Comparison of ENCODE assay signal across 27 mouse cellular contexts in the genomic region with DNA sequence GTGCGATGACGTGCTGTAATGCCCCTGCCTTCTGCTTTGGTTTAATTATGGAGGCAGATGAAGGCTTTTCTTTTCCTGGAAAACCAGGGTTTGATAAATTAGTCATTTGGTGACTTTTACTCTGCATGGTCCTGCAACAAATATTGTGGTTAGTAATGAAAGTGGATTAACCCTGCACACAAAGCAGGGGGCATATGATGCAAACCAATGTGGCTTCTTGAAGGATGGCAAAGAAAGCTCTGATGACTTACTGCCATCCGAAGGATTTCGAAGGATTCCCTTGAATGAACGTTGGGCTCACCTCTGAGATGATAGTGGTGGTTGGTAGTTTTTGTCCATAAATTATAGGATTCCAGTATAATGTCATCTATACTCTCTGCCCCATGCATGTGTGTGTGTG.
"Had no signal": no experiment of that assay in that cellular context is flagged by ENCODE, and none has a peak within 500 bp of the region (broad histone marks: within the 10 kb centered on the region; RNA-seq: fewer than 3 reads in every experiment).

No protein-coding gene starts in this region.

- H3K4me1 ChIP-seq: embryonic facial prominence, embryonic 15.5 days had no signal

- H3K27me3 ChIP-seq: embryonic facial prominence, embryonic 12.5 days; embryonic facial prominence, embryonic 13.5 days; embryonic facial prominence, embryonic 15.5 days; forebrain, embryonic 12.5 days; forebrain, embryonic 13.5 days; forebrain, embryonic 15.5 days had no signal

- DNase-seq: cerebellum, adult 8-10 months; cerebellum, adult 9-10 months; cerebellum, adult 9-11 months; cerebellum, postnatal 10 days; cerebellum, postnatal 14 days; cerebellum, postnatal 25 days; cerebellum, postnatal 36 days; embryo, embryonic 11 days; forebrain, postnatal 0 days; gastrocnemius, adult 2 months; gastrocnemius, postnatal 10 days; gastrocnemius, postnatal 14 days; gastrocnemius, postnatal 25 days; gastrocnemius, postnatal 36 days; heart, adult 18-20 months; heart, adult 2 months had no signal

- H3K4me3 ChIP-seq: embryonic facial prominence, embryonic 10.5 days; embryonic facial prominence, embryonic 12.5 days; embryonic facial prominence, embryonic 13.5 days; embryonic facial prominence, embryonic 15.5 days; erythroblast, embryonic 14.5 days; forebrain, embryonic 10.5 days; forebrain, embryonic 12.5 days; forebrain, embryonic 13.5 days; forebrain, embryonic 15.5 days; gastrocnemius, adult 2 months; heart, adult 2 months had no signal

- ATAC-seq: forebrain, embryonic 13.5 days; forebrain, embryonic 14.5 days; forebrain, embryonic 15.5 days; forebrain, embryonic 16.5 days; forebrain, postnatal 0 days had no signal

- H3K9me3 ChIP-seq: embryonic facial prominence, embryonic 10.5 days; embryonic facial prominence, embryonic 12.5 days; embryonic facial prominence, embryonic 13.5 days; embryonic facial prominence, embryonic 15.5 days; forebrain, embryonic 10.5 days; forebrain, embryonic 12.5 days; forebrain, embryonic 13.5 days; forebrain, embryonic 15.5 days had no signal

- H3K27ac ChIP-seq: embryonic facial prominence, embryonic 10.5 days; embryonic facial prominence, embryonic 12.5 days; embryonic facial prominence, embryonic 13.5 days; embryonic facial prominence, embryonic 15.5 days; forebrain, embryonic 10.5 days; forebrain, embryonic 12.5 days; forebrain, embryonic 13.5 days; forebrain, embryonic 15.5 days; gastrocnemius, adult 2 months; heart, adult 2 months had no signal

- H3K36me3 ChIP-seq: embryonic facial prominence, embryonic 10.5 days; embryonic facial prominence, embryonic 12.5 days; embryonic facial prominence, embryonic 13.5 days; embryonic facial prominence, embryonic 15.5 days; forebrain, embryonic 10.5 days; forebrain, embryonic 12.5 days; forebrain, embryonic 15.5 days had no signal
